Mouse (Mus musculus): Measurements from ENCODE around the gene Cby1.

DNA sequence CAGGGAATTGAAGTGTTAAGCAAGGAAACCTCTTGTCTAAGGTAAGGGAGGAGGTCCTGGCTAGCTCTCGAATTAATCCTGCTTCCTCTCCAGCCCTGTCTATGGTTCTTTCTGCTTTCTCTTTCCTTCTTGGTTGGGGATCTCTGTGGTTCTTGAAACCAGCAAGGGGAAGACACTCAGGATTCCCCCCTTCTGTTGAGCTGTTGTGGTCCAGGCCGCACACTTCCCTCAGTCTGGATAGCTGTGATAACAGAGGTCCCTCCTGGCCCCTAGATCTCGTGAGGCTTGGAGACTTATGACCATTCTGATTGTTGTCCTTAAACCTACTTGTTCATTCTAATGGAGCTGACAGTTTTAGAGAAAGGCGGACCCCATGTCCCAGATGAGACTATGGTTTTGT, 35.5 kb downstream of the Cby1 start:
- TF ChIP-seq CTCF (IDR thresholded peaks at IDR 0.05; ENCODE audit: borderline replicate concordance, insufficient read depth, low read length) (no peak), POLR2A (IDR thresholded peaks at IDR 0.05; ENCODE audit: low read depth, low read length) (no peak)
